Mouse (Mus musculus) gastrocnemius, adult 8-10 months (tissue): ENCODE measurements around the gene Zcchc17. TPM values are rescaled to one million over a fixed set of nuclear protein-coding genes. Genes with fewer than 3 reads are reported as not detected.
A peak's percentile ranks its signal among the peaks of the same experiment; 100 is the strongest.

ENCODE experiments used
- DNase-seq, 2 experiments: peaks; one replicate each; pipeline ENCODE4 v3.0.0; 2022; ENCODE audit warnings: low spot score in 2 of 2
- total RNA-seq, 4 experiments: library from RNA; stranded (reverse); gene quantifications; 2 replicates each; pipeline ENCODE4 v1.2.4; 2022

Gene Zcchc17
- total RNA-seq, 4 experiments from 2014 or later, result 33.9 to 46.4 (median 43.9) TPM

- peak in 1 of 2 experiments; percentile 16 for DNase-seq
Measured at GRCm38 (mm10) chr4:130286531-130286930, 73.2 kb downstream of the Zcchc17 start.

- DNase-seq, result no peak
Measured at GRCm38 (mm10) chr4:130283826-130284225, 75.9 kb downstream of the Zcchc17 start.

- no peak for DNase-seq
Measured at GRCm38 (mm10) chr4:130282856-130283255, 76.9 kb downstream of the Zcchc17 start.

- no peak for DNase-seq
Measured at GRCm38 (mm10) chr4:130279105-130279504, 80.6 kb downstream of the Zcchc17 start, which contains the start of gene Serinc2. Serinc2 (minus strand) TSS chr4:130279205.

- DNase-seq, result no peak
Measured at GRCm38 (mm10) chr4:130276573-130277176, 83.1 kb downstream of the Zcchc17 start.

GRCm38 (mm10) chr4:130275823-130276105 is 84.0 kb downstream of the Zcchc17 start:
- DNase-seq, result no peak

- DNase-seq, result no peak
Measured at GRCm38 (mm10) chr4:130275016-130275822, 84.5 kb downstream of the Zcchc17 start.

- DNase-seq, result no peak
Measured at GRCm38 (mm10) chr4:130274346-130275015, 85.3 kb downstream of the Zcchc17 start.

- DNase-seq, result no peak
Measured at GRCm38 (mm10) chr4:130273698-130274345, 85.9 kb downstream of the Zcchc17 start.

GRCm38 (mm10) chr4:130270611-130271347 is 89.0 kb downstream of the Zcchc17 start:
- DNase-seq, result no peak

GRCm38 (mm10) chr4:130270089-130270488 is 89.7 kb downstream of the Zcchc17 start:
- DNase-seq, result no peak

- DNase-seq, result no peak
Measured at GRCm38 (mm10) chr4:130268736-130269135, 91.0 kb downstream of the Zcchc17 start.

GRCm38 (mm10) chr4:130267069-130267468 is 92.7 kb downstream of the Zcchc17 start:
- DNase-seq, result no peak

GRCm38 (mm10) chr4:130266601-130267000 is 93.1 kb downstream of the Zcchc17 start:
- no peak for DNase-seq

Other genes starting within 250 kb of the Zcchc17 start
- under 1 TPM in 1 of 4 experiments, not detected in 3; 0.22 TPM for gene Hcrtr1, start 220.6 kb downstream of the Zcchc17 start, total RNA-seq
- gene Tinagl1, start 184.8 kb downstream of the Zcchc17 start, total RNA-seq, result 10 to 100 TPM; 10.2 to 25.2 (median 13.1) TPM
- not detected for gene Gm853, start 137.5 kb downstream of the Zcchc17 start, total RNA-seq
- 100 to 1,000 TPM in 1 of 4 experiments, 10 to 100 TPM in 3; 73.1 to 119 (median 84.5) TPM for gene Serinc2, start 80.7 kb downstream of the Zcchc17 start, total RNA-seq
- gene Fabp3, start 51.3 kb downstream of the Zcchc17 start, total RNA-seq, result 1,000 to 10,000 TPM in 1 of 4 experiments, 100 to 1,000 TPM in 3; 564 to 1,027 (median 619) TPM
- gene Gm10570, start 51.3 kb downstream of the Zcchc17 start, total RNA-seq, result under 1 TPM in 1 of 4 experiments, not detected in 3; 0.92 TPM
- gene Snrnp40, start 189 bp upstream of the Zcchc17 start, total RNA-seq, result 10 to 100 TPM; 10.9 to 14.5 (median 12.6) TPM
- 10 to 100 TPM; 14.8 to 37.2 (median 25.9) TPM for gene Nkain1, start 214.2 kb upstream of the Zcchc17 start, total RNA-seq